Mouse (Mus musculus): Measurements from ENCODE around the gene Crmp1. TPM values are rescaled to one million over a fixed set of nuclear protein-coding genes. Genes with fewer than 3 reads are reported as not detected.
A peak's percentile ranks its signal among the peaks of the same experiment; 100 is the strongest.

The Crmp1 gene
- polyA plus RNA-seq, 1 experiment from 2014 or later: 497 TPM

GRCm38 (mm10) chr5:37320174-37320573, 78.4 kb downstream of the Crmp1 start:
- Histone ChIP-seq H3K9ac (no peak overlapping the region), H3K36me3 (peaks cover 50% of the 10 kb centered on the region), H3K27ac (no peak overlapping the region), H3K4me3 (no peak overlapping the region), H3K4me1 (no peaks in the 10 kb centered on the region), H3K9me3 (replicated peaks) (peaks cover 9% of the 10 kb centered on the region; the same call in 1 of the 2 replicates), H3K4me2 (replicated peaks) (no peak overlapping the region), H3K27me3 (no peaks in the 10 kb centered on the region)
- 79% methylated on average over 3 of the region's 3 CpGs for WGBS
- ATAC-seq (ENCODE audit: low FRiP score): no peak

DNA sequence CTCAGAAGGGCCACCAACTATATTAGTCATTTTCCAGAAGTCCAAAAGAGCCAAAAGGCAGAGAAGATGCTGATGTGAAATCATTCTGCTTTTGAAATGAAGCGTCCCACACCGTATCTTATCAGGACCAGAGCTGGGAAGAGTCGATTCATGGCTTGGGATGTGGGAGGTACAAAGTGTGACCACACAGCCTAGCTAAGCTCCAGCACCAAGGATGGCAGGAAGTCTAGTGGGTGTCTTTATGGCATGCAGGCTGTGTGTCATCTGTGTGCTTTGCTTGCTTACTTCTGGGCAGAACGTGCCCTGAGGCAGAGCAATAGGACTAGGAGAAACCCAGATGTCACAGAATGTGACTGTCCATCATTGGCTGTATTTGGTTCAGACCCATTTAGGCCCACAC, 79.0 kb downstream of the Crmp1 start:
- Histone ChIP-seq H3K9me3 (replicated peaks) (peaks cover 3% of the 10 kb centered on the region; the same call in 1 of the 2 replicates), H3K4me3 (no peak overlapping the region), H3K36me3 (peaks cover 50% of the 10 kb centered on the region), H3K4me2 (replicated peaks) (no peak overlapping the region), H3K27me3 (no peaks in the 10 kb centered on the region), H3K27ac (no peak overlapping the region), H3K4me1 (no peaks in the 10 kb centered on the region), H3K9ac (no peak overlapping the region)
- 91% methylated on average over 4 of the region's 4 CpGs for WGBS
- ATAC-seq (ENCODE audit: low FRiP score): no peak

DNA sequence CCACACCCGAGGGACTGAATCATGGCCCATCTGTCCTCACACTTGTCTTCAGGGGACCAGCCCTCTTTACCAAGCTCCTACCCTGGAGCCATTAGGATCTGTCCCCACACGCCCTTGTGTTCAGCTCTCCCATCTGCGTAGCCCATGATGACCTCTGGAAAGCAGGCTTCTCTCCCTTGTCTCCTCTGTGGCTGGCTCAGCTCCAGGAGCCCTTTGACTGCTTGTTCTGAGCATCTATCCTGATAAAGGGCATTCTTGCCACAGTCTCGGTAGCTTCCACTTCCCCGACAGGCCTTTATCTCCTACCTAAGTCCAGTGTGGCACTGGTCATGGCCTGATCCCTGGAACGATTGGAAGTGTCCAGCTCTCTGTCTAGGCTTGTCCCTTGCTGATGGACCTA, 84.9 kb downstream of the Crmp1 start:
- Histone ChIP-seq H3K9me3 (replicated peaks) (no peaks in the 10 kb centered on the region), H3K27me3 (no peaks in the 10 kb centered on the region), H3K4me2 (replicated peaks) (no peak overlapping the region), H3K4me1 (no peaks in the 10 kb centered on the region), H3K27ac (no peak overlapping the region), H3K36me3 (peaks cover 37% of the 10 kb centered on the region), H3K4me3 (no peak overlapping the region), H3K9ac (no peak overlapping the region)
- 94% methylated on average over 6 of the region's 6 CpGs for WGBS
- ATAC-seq (ENCODE audit: low FRiP score): no peak

DNA sequence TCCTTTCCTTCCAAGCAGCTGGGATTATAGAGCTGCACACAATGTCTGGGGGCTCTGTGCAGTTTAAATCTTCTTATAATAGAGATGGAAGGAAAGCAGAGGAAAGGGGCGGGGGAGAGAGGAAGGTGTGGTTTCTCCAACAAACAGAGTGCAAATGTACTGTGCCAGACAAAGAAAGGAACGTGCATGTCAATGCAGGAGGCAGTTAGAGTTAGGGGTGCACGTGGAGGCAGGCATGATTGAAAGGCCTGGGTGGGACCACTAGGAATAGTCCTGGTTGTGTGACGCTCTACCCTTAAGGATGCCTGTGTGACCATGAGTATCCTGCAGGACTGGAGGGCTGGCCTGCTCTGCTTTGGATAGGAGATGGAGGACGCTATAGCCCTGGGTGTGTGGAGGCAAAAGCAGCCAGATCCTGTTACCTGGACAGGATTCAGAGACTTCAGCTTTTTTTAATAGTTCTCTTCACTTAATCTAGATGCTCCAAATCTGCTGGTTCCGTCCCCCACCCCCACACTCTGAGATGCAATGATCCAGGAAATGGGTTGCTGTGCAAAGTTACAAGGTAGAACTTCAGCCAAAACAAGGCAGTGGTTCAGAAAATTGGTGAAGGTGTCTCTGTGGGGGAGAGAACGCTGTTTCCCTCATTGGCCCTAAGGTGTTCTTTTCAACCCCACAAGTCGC, 88.9 kb downstream of the Crmp1 start:
- no peaks in the 10 kb centered on the region for H3K4me1 ChIP-seq
- H3K9ac ChIP-seq: no peak overlapping the region
- ATAC-seq (ENCODE audit: low FRiP score): no peak
- no peaks in the 10 kb centered on the region for H3K27me3 ChIP-seq
- no peak overlapping the region for H3K4me2 ChIP-seq (replicated peaks)
- peaks cover 24% of the 10 kb centered on the region for H3K36me3 ChIP-seq
- H3K4me3 ChIP-seq: no peak overlapping the region
- 88% methylated on average over 8 of the region's 8 CpGs for WGBS
- H3K9me3 ChIP-seq (replicated peaks): no peaks in the 10 kb centered on the region
- H3K27ac ChIP-seq: no peak overlapping the region

DNA sequence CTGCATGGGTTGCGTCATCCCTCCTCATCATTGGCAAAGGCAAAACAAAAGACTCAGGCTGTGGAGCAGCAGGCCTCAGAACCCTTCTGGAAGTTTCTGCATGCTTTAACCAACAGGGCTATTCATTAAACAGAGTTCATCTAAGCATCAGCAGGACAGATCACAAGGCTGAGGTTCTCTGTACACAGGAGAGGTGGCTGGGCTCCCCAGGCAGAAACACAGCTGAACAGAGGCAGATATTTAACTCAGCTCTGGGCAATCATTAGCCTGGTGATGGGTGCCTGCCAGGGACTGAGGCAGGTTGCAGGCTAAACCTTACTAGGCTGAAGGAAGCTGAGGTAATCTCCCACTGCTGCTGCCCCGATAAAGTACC, 89.4 kb downstream of the Crmp1 start:
- Histone ChIP-seq H3K4me1 (peaks cover 3% of the 10 kb centered on the region; the same call in 1 of the 2 replicates), H3K36me3 (peaks cover 19% of the 10 kb centered on the region), H3K9ac (no peak overlapping the region), H3K4me3 (no peak overlapping the region), H3K27ac (no peak overlapping the region), H3K27me3 (no peaks in the 10 kb centered on the region), H3K4me2 (replicated peaks) (no peak overlapping the region), H3K9me3 (replicated peaks) (no peaks in the 10 kb centered on the region)
- 90% methylated on average over 2 of the region's 2 CpGs for WGBS
- ATAC-seq (ENCODE audit: low FRiP score): no peak

DNA sequence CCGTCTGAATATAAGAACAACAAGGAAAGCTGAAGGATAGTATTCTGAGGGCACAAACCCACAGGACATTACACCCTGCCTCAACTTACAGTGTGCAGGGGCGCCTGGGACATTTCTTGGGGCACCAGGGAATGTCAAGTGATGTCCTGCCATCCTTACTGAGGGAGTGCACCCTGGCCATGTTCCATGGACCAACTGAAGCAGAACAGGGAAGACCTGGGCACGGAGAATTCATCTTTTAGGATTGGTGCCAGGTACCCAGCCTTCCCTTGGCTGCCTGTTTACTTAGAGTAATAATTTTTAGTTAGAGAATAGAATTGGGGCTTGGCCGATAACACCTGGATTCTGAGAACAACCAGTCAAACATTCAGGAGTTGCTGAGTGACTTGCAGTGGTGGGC, 90.3 kb downstream of the Crmp1 start:
- Histone ChIP-seq H3K27me3 (no peaks in the 10 kb centered on the region), H3K4me3 (no peak overlapping the region), H3K36me3 (peaks cover 12% of the 10 kb centered on the region; the same call in 1 of the 2 replicates), H3K27ac (no peak overlapping the region), H3K4me2 (replicated peaks) (no peak overlapping the region), H3K9me3 (replicated peaks) (no peaks in the 10 kb centered on the region), H3K9ac (no peak overlapping the region), H3K4me1 (peaks cover 10% of the 10 kb centered on the region; the same call in 1 of the 2 replicates)
- ATAC-seq (ENCODE audit: low FRiP score): no peak
- WGBS: 83% methylated on average over 4 of the region's 4 CpGs

DNA sequence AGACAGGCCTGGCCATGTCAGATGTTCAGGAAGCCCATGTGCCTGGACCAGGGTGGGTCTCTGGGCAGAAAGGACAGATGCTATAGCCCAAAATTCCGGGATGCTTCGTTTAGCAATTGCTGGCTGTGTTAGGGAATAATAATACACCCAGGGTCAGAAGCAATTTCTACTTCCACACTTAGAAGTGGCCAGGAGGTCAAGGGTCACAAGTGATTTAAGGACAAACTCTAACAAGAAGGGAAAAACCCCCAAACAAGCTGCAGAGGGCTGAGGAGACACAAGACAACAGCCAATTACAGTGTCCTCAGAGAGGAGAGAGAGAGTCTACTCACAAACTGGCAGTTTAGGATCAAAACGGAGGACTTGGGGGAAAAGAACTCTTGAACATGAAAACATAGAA, 93.3 kb downstream of the Crmp1 start:
- no peaks in the 10 kb centered on the region for H3K9me3 ChIP-seq (replicated peaks)
- WGBS: 64% methylated on average over 3 of the region's 3 CpGs
- no peak overlapping the region for H3K27ac ChIP-seq
- H3K27me3 ChIP-seq: peaks cover 11% of the 10 kb centered on the region
- peaks cover 34% of the 10 kb centered on the region for H3K4me1 ChIP-seq
- no peaks in the 10 kb centered on the region for H3K36me3 ChIP-seq
- no peak overlapping the region for H3K4me2 ChIP-seq (replicated peaks)
- no peak overlapping the region for H3K9ac ChIP-seq
- no peak for ATAC-seq (ENCODE audit: low FRiP score)
- no peak overlapping the region for H3K4me3 ChIP-seq

- peaks cover 11% of the 10 kb centered on the region for H3K27me3 ChIP-seq
- no peaks in the 10 kb centered on the region for H3K36me3 ChIP-seq
- peak within 1 kb of the TSS; percentile 70 for H3K4me3 ChIP-seq
- ATAC-seq (ENCODE audit: low FRiP score): peak; percentile 66
- under 1% methylated on average over 48 of the region's 48 CpGs for WGBS
- peak within 1 kb of the TSS; percentile 95 for H3K4me2 ChIP-seq (replicated peaks)
- H3K9me3 ChIP-seq (replicated peaks): no peaks in the 10 kb centered on the region
- peak within 1 kb of the TSS; percentile 72 for H3K9ac ChIP-seq
- H3K4me1 ChIP-seq: peaks cover 34% of the 10 kb centered on the region
- H3K27ac ChIP-seq: no peak within 1 kb of the TSS
Measured at GRCm38 (mm10) chr5:37336485-37337105, 94.9 kb downstream of the Crmp1 start, which contains the start of gene Evc. TSS of gene Evc (minus strand) at chr5:37336894.

- WGBS: 61% methylated on average over 3 of the region's 3 CpGs
- peak; percentile 24; the same call in 1 of the 2 replicates for ATAC-seq (ENCODE audit: low FRiP score)
- peaks cover 34% of the 10 kb centered on the region for H3K4me1 ChIP-seq
- 0 out of 2 replicates have a peak, but pooled peaks cover 6% of the 10 kb centered on the region for H3K36me3 ChIP-seq
- peaks cover 11% of the 10 kb centered on the region for H3K27me3 ChIP-seq
- H3K4me3 ChIP-seq: peak overlapping the region; percentile 49; the same call in 1 of the 2 replicates
- H3K9me3 ChIP-seq (replicated peaks): no peaks in the 10 kb centered on the region
- H3K4me2 ChIP-seq (replicated peaks): peak overlapping the region; percentile 95
- no peak overlapping the region for H3K27ac ChIP-seq
- H3K9ac ChIP-seq: peak overlapping the region; percentile 59; the same call in 1 of the 2 replicates
Measured at GRCm38 (mm10) chr5:37337696-37338095, 96.0 kb downstream of the Crmp1 start.

DNA sequence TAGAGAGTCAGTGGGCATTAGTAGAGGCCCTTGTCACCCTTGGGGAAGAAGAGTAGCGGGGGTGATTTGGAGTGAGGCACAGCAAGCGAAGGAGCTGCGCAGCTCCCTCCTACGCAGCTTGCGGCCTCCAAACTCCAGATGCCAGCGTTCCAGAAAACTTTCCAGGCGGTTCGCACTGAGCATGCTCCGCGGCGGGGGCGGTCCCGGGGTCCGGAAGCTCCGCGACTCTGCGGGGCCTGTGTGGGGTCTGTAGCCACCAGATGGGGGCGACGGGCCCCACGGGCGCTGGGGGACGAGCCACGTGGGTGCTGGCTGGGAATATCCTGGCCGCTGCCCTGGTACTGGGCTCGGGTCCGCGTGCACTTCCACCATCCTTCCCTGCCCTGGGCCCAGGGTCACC, 96.5 kb downstream of the Crmp1 start, which contains the start of gene Evc2:
Evc2 (plus strand) TSS at position 212 of the 400 bp plus-strand sequence.
- H3K27ac ChIP-seq: no peak within 1 kb of the TSS

More for the DNA sequence above, 96.5 kb downstream of the Crmp1 start, which contains the start of gene Evc2:
- peak; percentile 70 for ATAC-seq (ENCODE audit: low FRiP score)
- H3K36me3 ChIP-seq: 0 out of 2 replicates have a peak, but pooled peaks cover 6% of the 10 kb centered on the region
- peak within 1 kb of the TSS; percentile 59 for H3K9ac ChIP-seq
- H3K4me1 ChIP-seq: peaks cover 34% of the 10 kb centered on the region
- peaks cover 11% of the 10 kb centered on the region for H3K27me3 ChIP-seq
- H3K9me3 ChIP-seq (replicated peaks): no peaks in the 10 kb centered on the region
- peak within 1 kb of the TSS; percentile 95 for H3K4me2 ChIP-seq (replicated peaks)
- peak within 1 kb of the TSS; percentile 49 for H3K4me3 ChIP-seq
- WGBS: under 1% methylated on average over 27 of the region's 27 CpGs
